Comparison of ENCODE assay signal across 8 mouse cellular contexts in the genomic region with DNA sequence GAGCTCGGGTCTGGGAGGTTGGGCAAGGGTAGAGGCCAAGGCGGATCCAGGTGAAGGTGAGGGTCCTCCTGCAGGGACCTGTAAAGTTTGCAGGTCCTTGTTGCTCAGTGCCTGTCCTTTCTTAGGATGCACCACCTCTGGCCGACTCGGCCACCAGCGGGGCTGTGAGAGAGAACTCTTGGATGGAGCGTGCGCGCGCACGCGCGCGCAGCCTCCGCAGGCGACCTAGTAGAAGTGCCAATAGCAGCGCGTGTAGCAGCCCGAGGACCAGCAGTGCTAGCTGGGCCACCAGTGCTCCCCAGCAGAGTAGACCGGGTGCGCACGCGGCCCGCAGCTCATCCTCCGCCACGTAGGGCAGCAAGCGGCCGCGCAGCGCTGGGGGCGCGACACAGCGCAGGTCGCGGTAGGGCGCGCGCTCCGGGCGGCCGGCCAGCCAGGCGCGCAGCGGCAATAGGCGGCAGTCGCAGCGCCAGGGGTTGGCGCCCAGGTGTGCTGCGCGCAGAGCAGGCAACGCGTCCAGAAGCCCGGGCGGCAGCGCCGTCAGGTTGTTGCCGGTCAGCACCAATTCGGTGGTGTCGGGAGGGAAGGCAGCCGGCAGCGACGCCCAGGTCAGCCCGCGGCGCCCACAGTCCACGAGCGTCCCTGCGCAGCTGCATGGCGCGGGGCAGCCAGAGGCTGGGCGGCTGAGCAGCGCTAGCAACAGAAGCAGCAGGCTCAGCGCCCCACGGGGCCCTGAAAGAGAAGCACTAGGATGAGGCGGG. TPM values are rescaled to one million over a fixed set of nuclear protein-coding genes. Genes with fewer than 3 reads are reported as not detected.
DNase-seq lines count a peak whose midpoint lies in the region; ATAC-seq and TF ChIP-seq lines count a peak whose summit lies in the region.

No protein-coding gene starts in this region.

- peaks cover 100% of the 10 kb centered on the region for H3K27me3 ChIP-seq in forebrain, embryonic 10.5 days (ENCODE audit: poor library complexity, severe bottlenecking)
- peaks cover 42% of the 10 kb centered on the region for H3K27me3 ChIP-seq in hindbrain, postnatal 0 days (ENCODE audit: insufficient read depth, low read length)
- peaks cover 81% of the 10 kb centered on the region for H3K27me3 ChIP-seq in liver, embryonic 16.5 days (ENCODE audit: control insufficient read depth, insufficient read depth, low read depth, low read length)
- peaks cover 77% of the 10 kb centered on the region for H3K27me3 ChIP-seq in stomach, embryonic 15.5 days (replicated peaks)

- peak overlapping the region; percentile 69 for H3K4me2 ChIP-seq in hindbrain, postnatal 0 days (ENCODE audit: low read depth, low read length)
- H3K4me2 ChIP-seq in liver, embryonic 16.5 days (ENCODE audit: low read depth, low read length), result peak overlapping the region; percentile 55
- H3K4me2 ChIP-seq in stomach, embryonic 15.5 days, result peak overlapping the region; percentile 97

- H3K9ac ChIP-seq in hindbrain, postnatal 0 days (replicated peaks; ENCODE audit: low read length), result peak overlapping the region; percentile 43; the same call in 1 of the 2 replicates
- H3K9ac ChIP-seq in liver, embryonic 16.5 days (ENCODE audit: low read depth, low read length), result no peak overlapping the region
- no peak overlapping the region; the same call in 1 of the 2 replicates for H3K9ac ChIP-seq in stomach, embryonic 15.5 days

- under 1% methylated on average over 74 of the region's 74 CpGs for WGBS in forebrain, embryonic 10.5 days
- WGBS in hindbrain, postnatal 0 days, result 6% methylated on average over 69 of the region's 74 CpGs
- 1% methylated on average over 63 of the region's 74 CpGs for whole genome bisulfite sequencing in liver, embryonic 16.5 days (ENCODE audit: insufficient replicate concordance)
- 1% methylated on average over 73 of the region's 74 CpGs for WGBS in stomach, embryonic 15.5 days

- DNase-seq in gastrocnemius, adult 2 months, result peak; percentile 68
- no peak for DNase-seq in gastrocnemius, adult 8-10 months (ENCODE audit: low spot score in 2 of 2)
- peak; percentile 72 for DNase-seq in R1 (ENCODE audit: low read depth, low spot score)
- peak; percentile 36 for DNase-seq in forebrain, embryonic 10.5 days (ENCODE audit: extremely low spot score, low spot score)
- DNase-seq in hindbrain, postnatal 0 days (ENCODE audit: low spot score), result peak; percentile 78
- no peak for DNase-seq in spleen, adult 18-20 months

- H3K36me3 ChIP-seq in forebrain, embryonic 10.5 days (replicated peaks), result peaks cover 31% of the 10 kb centered on the region
- H3K36me3 ChIP-seq in hindbrain, postnatal 0 days (ENCODE audit: insufficient read depth, low read length), result peaks cover 29% of the 10 kb centered on the region
- no peaks in the 10 kb centered on the region for H3K36me3 ChIP-seq in liver, embryonic 16.5 days (ENCODE audit: control insufficient read depth, insufficient read depth)
- H3K36me3 ChIP-seq in stomach, embryonic 15.5 days, result no peaks in the 10 kb centered on the region

- no peaks in the 10 kb centered on the region for H3K9me3 ChIP-seq in forebrain, embryonic 10.5 days
- no peaks in the 10 kb centered on the region for H3K9me3 ChIP-seq in hindbrain, postnatal 0 days (ENCODE audit: low read length)
- H3K9me3 ChIP-seq in liver, embryonic 16.5 days (replicated peaks; ENCODE audit: control insufficient read depth, low read length), result no peaks in the 10 kb centered on the region
- H3K9me3 ChIP-seq in stomach, embryonic 15.5 days, result no peaks in the 10 kb centered on the region

- H3K4me1 ChIP-seq in forebrain, embryonic 10.5 days, result peaks cover 38% of the 10 kb centered on the region
- peaks cover 16% of the 10 kb centered on the region; the same call in 1 of the 2 replicates for H3K4me1 ChIP-seq in hindbrain, postnatal 0 days (ENCODE audit: insufficient read depth, low read length)
- peaks cover 9% of the 10 kb centered on the region for H3K4me1 ChIP-seq in liver, embryonic 16.5 days (ENCODE audit: control insufficient read depth, low read depth, low read length)
- H3K4me1 ChIP-seq in stomach, embryonic 15.5 days, result peaks cover 24% of the 10 kb centered on the region

- ATAC-seq in hindbrain, postnatal 0 days, result peak; percentile 52
- no peak for ATAC-seq in liver, embryonic 16.5 days (ENCODE audit: low read depth)
- 0 out of 2 replicates have a peak, but pooled peaks have one; percentile 9 for ATAC-seq in stomach, embryonic 15.5 days (ENCODE audit: insufficient read depth, low FRiP score, low read depth)

- peak overlapping the region; percentile 72 for H3K4me3 ChIP-seq in gastrocnemius, adult 2 months
- peak overlapping the region; percentile 55 for H3K4me3 ChIP-seq in forebrain, embryonic 10.5 days
- peak overlapping the region; percentile 36 for H3K4me3 ChIP-seq in hindbrain, postnatal 0 days (ENCODE audit: low read length)
- H3K4me3 ChIP-seq in liver, embryonic 16.5 days (ENCODE audit: low read depth, low read length), result peak overlapping the region; percentile 45
- peak overlapping the region; percentile 47 for H3K4me3 ChIP-seq in stomach, embryonic 15.5 days (replicated peaks)

- TF ChIP-seq CTCF in gastrocnemius, adult 2 months (IDR thresholded peaks at IDR 0.05), result no peak
- TF ChIP-seq CTCF in hindbrain, postnatal 0 days (IDR thresholded peaks at IDR 0.05; ENCODE audit: low read depth), result no peak

- intact Hi-C loops in gastrocnemius, adult 2 months (cut with DNase I), result no loop called here

- H3K27ac ChIP-seq in gastrocnemius, adult 2 months, result no peak overlapping the region
- peak overlapping the region; percentile 17; the same call in 1 of the 2 replicates for H3K27ac ChIP-seq in forebrain, embryonic 10.5 days
- no peak overlapping the region for H3K27ac ChIP-seq in hindbrain, postnatal 0 days
- H3K27ac ChIP-seq in liver, embryonic 16.5 days (ENCODE audit: low read length), result no peak overlapping the region
- H3K27ac ChIP-seq in stomach, embryonic 15.5 days, result no peak overlapping the region

RNA-seq across cellular contexts. Expression of a gene that starts 1.4 kb away (rescaled TPM):
- total RNA-seq in gastrocnemius, adult 2 months (2021), result not detected
- total RNA-seq in gastrocnemius, adult 8-10 months (2022), result not detected
- polyA plus RNA-seq in forebrain, embryonic 10.5 days (2016; fragmentation: Nextera tagmentation; extraction: Ambion mirVana), result 3.0 and 3.2 TPM in 2 replicates
- 29.3 and 30.8 TPM in 2 replicates for total RNA-seq in hindbrain, postnatal 0 days (2014; rRNA removed)
- 7.6 and 10.1 TPM in 2 replicates for polyA plus RNA-seq in hindbrain, postnatal 0 days (2015; fragmentation: Nextera tagmentation; extraction: Ambion mirVana)
- 13.9 and 18.2 TPM in 2 replicates for polyA plus RNA-seq in liver, embryonic 16.5 days (2015; fragmentation: Nextera tagmentation; extraction: Ambion mirVana)
- polyA plus RNA-seq in stomach, embryonic 15.5 days (2015; fragmentation: Nextera tagmentation; extraction: Ambion mirVana), result 1.3 and 1.6 TPM in 2 replicates

RNA-seq across cellular contexts. Expression of a gene that starts 5.4 kb away (rescaled TPM):
- 1 to 10 TPM in 1 of 2 experiments, under 1 TPM in 1; 0.61 to 1.1 TPM for total RNA-seq in gastrocnemius, adult 2 months (2021)
- total RNA-seq in gastrocnemius, adult 8-10 months (2022), result under 1 TPM in 3 of 4 experiments, not detected in 1; 0.29 to 0.48 (median 0.47) TPM
- polyA plus RNA-seq in forebrain, embryonic 10.5 days (2016; fragmentation: Nextera tagmentation; extraction: Ambion mirVana), result 2.3 and 2.4 TPM in 2 replicates
- 23.8 and 24.0 TPM in 2 replicates for total RNA-seq in hindbrain, postnatal 0 days (2014; rRNA removed)
- polyA plus RNA-seq in hindbrain, postnatal 0 days (2015; fragmentation: Nextera tagmentation; extraction: Ambion mirVana), result 3.1 and 4.0 TPM in 2 replicates
- 0.28 and 0.55 TPM in 2 replicates for polyA plus RNA-seq in liver, embryonic 16.5 days (2015; fragmentation: Nextera tagmentation; extraction: Ambion mirVana)
- polyA plus RNA-seq in stomach, embryonic 15.5 days (2015; fragmentation: Nextera tagmentation; extraction: Ambion mirVana), result 2.6 and 3.4 TPM in 2 replicates

RNA-seq across cellular contexts. Expression of a gene that starts 9.0 kb away (rescaled TPM):
- total RNA-seq in gastrocnemius, adult 2 months (2021), result 1 to 10 TPM; 3.1 to 6.1 TPM
- 1 to 10 TPM; 1.7 to 2.7 (median 2.3) TPM for total RNA-seq in gastrocnemius, adult 8-10 months (2022)
- 21.0 and 21.5 TPM in 2 replicates for polyA plus RNA-seq in forebrain, embryonic 10.5 days (2016; fragmentation: Nextera tagmentation; extraction: Ambion mirVana)
- 286 and 335 TPM in 2 replicates for total RNA-seq in hindbrain, postnatal 0 days (2014; rRNA removed)
- 186 and 195 TPM in 2 replicates for polyA plus RNA-seq in hindbrain, postnatal 0 days (2015; fragmentation: Nextera tagmentation; extraction: Ambion mirVana)
- polyA plus RNA-seq in liver, embryonic 16.5 days (2015; fragmentation: Nextera tagmentation; extraction: Ambion mirVana), result 3.0 and 4.2 TPM in 2 replicates
- polyA plus RNA-seq in stomach, embryonic 15.5 days (2015; fragmentation: Nextera tagmentation; extraction: Ambion mirVana), result 21.7 and 22.9 TPM in 2 replicates

RNA-seq across cellular contexts. Expression of a gene that starts 30.3 kb away (rescaled TPM):
- total RNA-seq in gastrocnemius, adult 2 months (2021), result 1 to 10 TPM; 1.2 to 4.7 TPM
- total RNA-seq in gastrocnemius, adult 8-10 months (2022), result 1 to 10 TPM; 3.0 to 5.8 (median 3.9) TPM
- 0.95 and 1.1 TPM in 2 replicates for polyA plus RNA-seq in forebrain, embryonic 10.5 days (2016; fragmentation: Nextera tagmentation; extraction: Ambion mirVana)
- 0.37 and 4.0 TPM in 2 replicates for total RNA-seq in hindbrain, postnatal 0 days (2014; rRNA removed)
- 0.51 and 0.92 TPM in 2 replicates for polyA plus RNA-seq in hindbrain, postnatal 0 days (2015; fragmentation: Nextera tagmentation; extraction: Ambion mirVana)
- polyA plus RNA-seq in liver, embryonic 16.5 days (2015; fragmentation: Nextera tagmentation; extraction: Ambion mirVana), result 0.07 TPM in 1 of 2 replicates, not detected in the other
- polyA plus RNA-seq in stomach, embryonic 15.5 days (2015; fragmentation: Nextera tagmentation; extraction: Ambion mirVana), result 0.85 and 1.1 TPM in 2 replicates

Comparison
In these comparisons a context has a peak if more than half of its experiments do, and no peak if none do; other contexts are left out.
1. DNase-seq: peak in gastrocnemius, adult 2 months (single experiment), R1 (single experiment), forebrain, embryonic 10.5 days (single experiment) and hindbrain, postnatal 0 days (single experiment); none in gastrocnemius, adult 8-10 months (0 of 2) and spleen, adult 18-20 months (0 of 2).
2. Peak in every context shown above with its lines, with median percentiles within 50 percentile points of each other: H3K4me3 ChIP-seq and H3K4me2 ChIP-seq.